Mouse (Mus musculus) heart, adult 2 months (tissue): Measurements from ENCODE around the gene Gng4.

Experiments used
- CTCF ChIP-seq: fragments of 200-600 bp; IDR thresholded peaks from 2 replicates; pipeline ENCODE4 v1.8.1; 2022; ENCODE audit warnings: antibody characterized with exemption, mild to moderate bottlenecking, moderate library complexity
- EP300 ChIP-seq: fragments of 200-500 bp; IDR thresholded peaks from 2 replicates; pipeline ENCODE4 v1.6.1; 2011; ENCODE audit warnings: low read depth, low read length, control low read depth; ENCODE audit not compliant: insufficient read depth
- POLR2A ChIP-seq: fragments of 200-500 bp; IDR thresholded peaks from 2 replicates; pipeline ENCODE4 v1.6.1; 2011; ENCODE audit warnings: mild to moderate bottlenecking, low read depth, low read length, control low read depth; ENCODE audit not compliant: insufficient read depth

GRCm38 (mm10) chr13:13745911-13746310 lies 37.9 kb upstream of the Gng4 start:
- TF ChIP-seq POLR2A (no peak), CTCF (no peak), EP300 (no peak)
